Mouse (Mus musculus): ENCODE data around the gene Slc25a44. TPM values are rescaled to one million over a fixed set of nuclear protein-coding genes. Genes with fewer than 3 reads are reported as not detected.
"Not testable (repeated sequence)": the region's sequence is repeated elsewhere in the genome, so short reads cannot be mapped to it uniquely, and the experiment has no call there.

Slc25a44 gene
- polyA plus RNA-seq, 1 experiment from 2014 or later = 40.3 TPM

GRCm38 (mm10) chr3:88442488-88442887 lies 17.5 kb upstream of the Slc25a44 start:
- H3K9ac ChIP-seq (ENCODE audit: low read depth, low read length) = no peak overlapping the region
- peaks cover 10% of the 10 kb centered on the region for H3K36me3 ChIP-seq (ENCODE audit: control insufficient read depth, insufficient read depth, low read length)
- no peak overlapping the region for H3K4me3 ChIP-seq (ENCODE audit: low read length)
- no peak for ATAC-seq
- no peaks in the 10 kb centered on the region for H3K27me3 ChIP-seq (replicated peaks; ENCODE audit: control insufficient read depth, insufficient read depth, low read length)
- no peak overlapping the region for H3K4me2 ChIP-seq (ENCODE audit: low read length)
- 86% methylated on average over 12 of the region's 12 CpGs for WGBS
- H3K9me3 ChIP-seq (ENCODE audit: control insufficient read depth, low read length) = no peaks in the 10 kb centered on the region
- peaks cover 3% of the 10 kb centered on the region for H3K4me1 ChIP-seq (ENCODE audit: control insufficient read depth, insufficient read depth, low read depth, low read length)
- H3K27ac ChIP-seq (ENCODE audit: low read depth, low read length) = no peak overlapping the region

- Histone ChIP-seq H3K9ac (ENCODE audit: low read depth, low read length) (0 out of 2 replicates have a peak overlapping the region, but pooled peaks have one; percentile 17), H3K36me3 (ENCODE audit: control insufficient read depth, insufficient read depth, low read length) (peaks cover 13% of the 10 kb centered on the region), H3K27me3 (replicated peaks; ENCODE audit: control insufficient read depth, insufficient read depth, low read length) (no peaks in the 10 kb centered on the region), H3K4me1 (ENCODE audit: control insufficient read depth, insufficient read depth, low read depth, low read length) (peaks cover 3% of the 10 kb centered on the region), H3K9me3 (ENCODE audit: control insufficient read depth, low read length) (no peaks in the 10 kb centered on the region), H3K4me3 (ENCODE audit: low read length) (no peak overlapping the region), H3K4me2 (ENCODE audit: low read length) (peak overlapping the region; percentile 19; the same call in 1 of the 2 replicates), H3K27ac (ENCODE audit: low read depth, low read length) (no peak overlapping the region)
- peak; percentile 31 for ATAC-seq
- WGBS = 21% methylated on average over 27 of the region's 27 CpGs
Measured at GRCm38 (mm10) chr3:88440500-88441381, 15.8 kb upstream of the Slc25a44 start.

- no peaks in the 10 kb centered on the region for H3K27me3 ChIP-seq (replicated peaks; ENCODE audit: control insufficient read depth, insufficient read depth, low read length)
- no peak overlapping the region for H3K9ac ChIP-seq (ENCODE audit: low read depth, low read length)
- peaks cover 13% of the 10 kb centered on the region for H3K36me3 ChIP-seq (ENCODE audit: control insufficient read depth, insufficient read depth, low read length)
- no peaks in the 10 kb centered on the region for H3K9me3 ChIP-seq (ENCODE audit: control insufficient read depth, low read length)
- no peak overlapping the region for H3K27ac ChIP-seq (ENCODE audit: low read depth, low read length)
- ATAC-seq = no peak
- H3K4me2 ChIP-seq (ENCODE audit: low read length) = no peak overlapping the region
- no peak overlapping the region for H3K4me3 ChIP-seq (ENCODE audit: low read length)
- 35% methylated on average over 4 of the region's 4 CpGs for WGBS
- peaks cover 3% of the 10 kb centered on the region for H3K4me1 ChIP-seq (ENCODE audit: control insufficient read depth, insufficient read depth, low read depth, low read length)
Measured at GRCm38 (mm10) chr3:88439582-88439981, 14.6 kb upstream of the Slc25a44 start.

- Histone ChIP-seq H3K4me3 (ENCODE audit: low read length) (no peak overlapping the region), H3K4me2 (ENCODE audit: low read length) (peak overlapping the region; percentile 51; the same call in 1 of the 2 replicates), H3K9ac (ENCODE audit: low read depth, low read length) (no peak overlapping the region), H3K27ac (ENCODE audit: low read depth, low read length) (no peak overlapping the region), H3K27me3 (replicated peaks; ENCODE audit: control insufficient read depth, insufficient read depth, low read length) (no peaks in the 10 kb centered on the region), H3K4me1 (ENCODE audit: control insufficient read depth, insufficient read depth, low read depth, low read length) (peaks cover 3% of the 10 kb centered on the region), H3K36me3 (ENCODE audit: control insufficient read depth, insufficient read depth, low read length) (peaks cover 9% of the 10 kb centered on the region), H3K9me3 (ENCODE audit: control insufficient read depth, low read length) (no peaks in the 10 kb centered on the region)
- ATAC-seq = no peak
- 79% methylated on average over 10 of the region's 10 CpGs for WGBS
Measured at GRCm38 (mm10) chr3:88437454-88437853, 12.5 kb upstream of the Slc25a44 start.

GRCm38 (mm10) chr3:88436395-88437201 lies 11.7 kb upstream of the Slc25a44 start:
- Histone ChIP-seq H3K27ac (ENCODE audit: low read depth, low read length) (no peak overlapping the region), H3K4me2 (ENCODE audit: low read length) (peak overlapping the region; percentile 51), H3K9ac (ENCODE audit: low read depth, low read length) (peak overlapping the region; percentile 47; the same call in 1 of the 2 replicates), H3K4me3 (ENCODE audit: low read length) (peak overlapping the region; percentile 24), H3K4me1 (ENCODE audit: control insufficient read depth, insufficient read depth, low read depth, low read length) (peaks cover 3% of the 10 kb centered on the region), H3K27me3 (replicated peaks; ENCODE audit: control insufficient read depth, insufficient read depth, low read length) (no peaks in the 10 kb centered on the region), H3K9me3 (ENCODE audit: control insufficient read depth, low read length) (no peaks in the 10 kb centered on the region), H3K36me3 (ENCODE audit: control insufficient read depth, insufficient read depth, low read length) (peaks cover 9% of the 10 kb centered on the region)
- WGBS = 11% methylated on average over 28 of the region's 29 CpGs
- peak; percentile 87 for ATAC-seq

GRCm38 (mm10) chr3:88435515-88435914 lies 10.6 kb upstream of the Slc25a44 start:
- 67% methylated on average over 10 of the region's 10 CpGs for WGBS
- H3K9ac ChIP-seq (ENCODE audit: low read depth, low read length) = no peak overlapping the region
- no peaks in the 10 kb centered on the region for H3K9me3 ChIP-seq (ENCODE audit: control insufficient read depth, low read length)
- H3K4me2 ChIP-seq (ENCODE audit: low read length) = no peak overlapping the region
- H3K4me3 ChIP-seq (ENCODE audit: low read length) = no peak overlapping the region
- H3K27ac ChIP-seq (ENCODE audit: low read depth, low read length) = no peak overlapping the region
- no peak for ATAC-seq
- no peaks in the 10 kb centered on the region for H3K27me3 ChIP-seq (replicated peaks; ENCODE audit: control insufficient read depth, insufficient read depth, low read length)
- H3K36me3 ChIP-seq (ENCODE audit: control insufficient read depth, insufficient read depth, low read length) = peaks cover 9% of the 10 kb centered on the region
- no peaks in the 10 kb centered on the region; the same call in 1 of the 2 replicates for H3K4me1 ChIP-seq (ENCODE audit: control insufficient read depth, insufficient read depth, low read depth, low read length)

GRCm38 (mm10) chr3:88428639-88429038 lies 3.7 kb upstream of the Slc25a44 start:
- not testable (repeated sequence) for H3K36me3 ChIP-seq (ENCODE audit: control insufficient read depth, insufficient read depth, low read length); ATAC-seq; H3K4me2 ChIP-seq (ENCODE audit: low read length); H3K27ac ChIP-seq (ENCODE audit: low read depth, low read length); H3K4me3 ChIP-seq (ENCODE audit: low read length); H3K4me1 ChIP-seq (ENCODE audit: control insufficient read depth, insufficient read depth, low read depth, low read length); H3K9ac ChIP-seq (ENCODE audit: low read depth, low read length); H3K9me3 ChIP-seq (ENCODE audit: control insufficient read depth, low read length); H3K27me3 ChIP-seq (replicated peaks; ENCODE audit: control insufficient read depth, insufficient read depth, low read length)
- 73% methylated on average over 8 of the region's 8 CpGs for WGBS

- no peak overlapping the region for H3K27ac ChIP-seq (ENCODE audit: low read depth, low read length)
- no peaks in the 10 kb centered on the region for H3K27me3 ChIP-seq (replicated peaks; ENCODE audit: control insufficient read depth, insufficient read depth, low read length)
- H3K9ac ChIP-seq (ENCODE audit: low read depth, low read length) = no peak overlapping the region
- 88% methylated on average over 4 of the region's 4 CpGs for WGBS
- H3K4me1 ChIP-seq (ENCODE audit: control insufficient read depth, insufficient read depth, low read depth, low read length) = peaks cover 16% of the 10 kb centered on the region
- H3K4me3 ChIP-seq (ENCODE audit: low read length) = no peak overlapping the region
- H3K36me3 ChIP-seq (ENCODE audit: control insufficient read depth, insufficient read depth, low read length) = no peaks in the 10 kb centered on the region
- H3K4me2 ChIP-seq (ENCODE audit: low read length) = no peak overlapping the region
- no peak for ATAC-seq
- H3K9me3 ChIP-seq (ENCODE audit: control insufficient read depth, low read length) = no peaks in the 10 kb centered on the region
Measured at GRCm38 (mm10) chr3:88427342-88427905, 2.5 kb upstream of the Slc25a44 start.
